14 mouse cellular contexts compared by ENCODE assay signal in the genomic region with DNA sequence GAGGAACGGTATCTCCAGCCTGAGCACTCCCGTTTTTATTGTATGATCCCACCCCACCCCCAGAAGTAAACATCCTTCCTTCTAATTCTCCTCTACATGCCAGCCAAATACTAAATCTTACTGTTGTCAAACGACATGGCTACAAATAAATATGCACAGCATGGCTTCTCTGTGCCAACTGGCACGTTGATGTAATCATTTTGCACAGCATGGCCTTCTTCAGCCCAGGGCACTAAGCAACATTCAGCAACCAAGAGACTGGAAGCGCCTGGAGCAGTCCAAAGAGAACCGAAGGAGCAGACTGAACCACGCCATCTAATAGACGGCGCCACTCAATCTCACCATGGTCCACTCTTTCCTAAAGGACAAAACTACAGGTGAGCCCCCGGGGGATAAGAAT.
DNase-seq lines count a peak whose midpoint lies in the region; ATAC-seq lines count a peak whose summit lies in the region.
"Had no signal": no experiment of that assay in that cellular context is flagged by ENCODE, and none has a peak within 500 bp of the region (broad histone marks: within the 10 kb centered on the region; RNA-seq: fewer than 3 reads in every experiment).

No protein-coding gene starts in this region.

- intact Hi-C loops in gastrocnemius, postnatal 36 days (cut with DNase I): no loop called here

- DNase-seq in cerebellum, adult 11 months: peak; percentile 47
- peak; percentile 66 to 74 for DNase-seq in cerebellum, adult 18-20 months
- peak; percentile 82 for DNase-seq in cerebellum, adult 9-11 months
- DNase-seq in cerebellum, postnatal 36 days: peak; percentile 62 to 70
- DNase-seq in gastrocnemius, postnatal 36 days: no peak
- no peak for DNase-seq in urinary bladder, postnatal 25 days (ENCODE audit: low spot score)
- DNase-seq: adrenal gland, adult 2 months; adrenal gland, postnatal 25 days; gastrocnemius, postnatal 14 days; heart, postnatal 36 days; kidney, adult 8-10 months had no signal

- ATAC-seq in frontal cortex, adult (ENCODE audit: low TSS enrichment): no peak
- ATAC-seq: forebrain, embryonic 16.5 days; intestine, postnatal 0 days had no signal

Comparison
In these comparisons a context has a peak if more than half of its experiments do, and no peak if none do; other contexts are left out.
1. DNase-seq: peak in cerebellum, adult 11 months (single experiment), cerebellum, adult 18-20 months (2 of 2), cerebellum, adult 9-11 months (single experiment) and cerebellum, postnatal 36 days (2 of 2); none in gastrocnemius, postnatal 36 days (0 of 2) and urinary bladder, postnatal 25 days (single experiment).